Mouse (Mus musculus): ENCODE measurements at regions not wholly inside any gene's neighbourhood (a gene's known extent, or its start where the extent isn't known, plus 50 kb on each side); places are given as distances from the start of the nearest gene placed in this dataset.

DNA sequence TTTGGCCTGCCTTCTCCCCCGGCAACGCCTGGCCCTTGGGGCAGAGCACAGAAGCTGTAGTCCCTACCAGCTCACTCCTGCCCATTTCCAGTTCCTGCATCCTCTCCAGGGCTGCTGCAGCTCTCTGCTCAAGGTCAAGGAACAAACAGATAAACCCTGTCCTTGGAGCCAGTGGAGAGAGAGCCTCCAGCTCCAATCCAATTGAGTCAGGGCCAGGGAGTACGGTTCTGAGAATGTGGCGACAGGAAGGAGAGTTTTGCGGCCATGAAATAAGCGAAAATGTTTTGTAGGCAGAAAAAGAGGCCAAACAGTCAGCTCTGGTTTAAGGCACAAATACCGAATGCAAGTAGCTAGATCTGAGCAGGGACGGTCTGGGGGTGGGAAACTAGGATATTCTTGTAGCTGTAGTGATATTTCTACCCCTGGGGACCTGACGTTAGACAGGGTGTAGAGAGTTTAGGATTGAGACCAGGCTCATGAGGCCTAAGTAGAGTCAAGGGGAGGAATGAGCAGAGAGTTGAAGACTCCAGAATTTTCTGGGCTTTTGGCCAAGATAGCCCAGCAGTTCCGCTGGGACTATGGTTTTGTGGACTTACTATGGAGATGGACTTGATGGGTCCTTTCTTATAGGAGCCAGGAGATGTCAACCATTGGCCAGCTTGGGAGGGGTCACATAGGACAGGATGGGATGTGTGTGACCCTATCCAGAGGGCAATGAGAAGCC is 90.5 kb downstream of the Cstad start:
- H3K27me3 ChIP-seq (ENCODE audit: control insufficient read depth), result peaks cover 9% of the 10 kb centered on the region
- peaks cover 1% of the 10 kb centered on the region; the same call in 1 of the 2 replicates for H3K9me3 ChIP-seq (ENCODE audit: control insufficient read depth, low read length)
- H3K4me1 ChIP-seq (ENCODE audit: control insufficient read depth), result peaks cover 3% of the 10 kb centered on the region
- no peak for TF ChIP-seq GATA1 (IDR thresholded peaks at IDR 0.05; ENCODE audit: low read length)
- TF ChIP-seq TAL1 (IDR thresholded peaks at IDR 0.05; ENCODE audit: low read length), result no peak
- no peak overlapping the region for H3K4me3 ChIP-seq (replicated peaks)
- no peaks in the 10 kb centered on the region for H3K36me3 ChIP-seq (ENCODE audit: control insufficient read depth)

DNA sequence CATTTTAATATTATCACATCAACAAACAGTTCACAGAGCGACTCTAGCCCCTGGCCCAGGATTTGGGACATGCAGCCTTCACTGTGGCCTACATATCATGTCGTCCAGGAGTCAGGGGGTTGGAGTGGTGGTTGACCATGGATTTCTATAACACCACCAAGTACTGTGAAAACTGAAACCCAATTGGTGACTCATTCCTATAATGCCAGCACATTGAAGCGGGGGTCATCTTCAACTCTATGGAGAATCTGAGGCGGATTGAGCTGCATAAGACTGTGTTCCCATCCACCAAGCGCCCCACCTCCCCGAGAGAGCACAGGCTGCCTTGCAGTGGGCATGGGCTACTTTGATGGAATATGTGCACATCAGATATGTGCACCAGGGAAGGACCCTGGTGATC is 89.6 kb downstream of the Cstad start:
- no peak for TF ChIP-seq GATA1 (IDR thresholded peaks at IDR 0.05; ENCODE audit: low read length)
- Histone ChIP-seq H3K36me3 (ENCODE audit: control insufficient read depth) (no peaks in the 10 kb centered on the region), H3K4me3 (replicated peaks) (no peak overlapping the region), H3K27me3 (ENCODE audit: control insufficient read depth) (peaks cover 9% of the 10 kb centered on the region), H3K9me3 (ENCODE audit: control insufficient read depth, low read length) (peaks cover 9% of the 10 kb centered on the region), H3K4me1 (ENCODE audit: control insufficient read depth) (no peaks in the 10 kb centered on the region)

DNA sequence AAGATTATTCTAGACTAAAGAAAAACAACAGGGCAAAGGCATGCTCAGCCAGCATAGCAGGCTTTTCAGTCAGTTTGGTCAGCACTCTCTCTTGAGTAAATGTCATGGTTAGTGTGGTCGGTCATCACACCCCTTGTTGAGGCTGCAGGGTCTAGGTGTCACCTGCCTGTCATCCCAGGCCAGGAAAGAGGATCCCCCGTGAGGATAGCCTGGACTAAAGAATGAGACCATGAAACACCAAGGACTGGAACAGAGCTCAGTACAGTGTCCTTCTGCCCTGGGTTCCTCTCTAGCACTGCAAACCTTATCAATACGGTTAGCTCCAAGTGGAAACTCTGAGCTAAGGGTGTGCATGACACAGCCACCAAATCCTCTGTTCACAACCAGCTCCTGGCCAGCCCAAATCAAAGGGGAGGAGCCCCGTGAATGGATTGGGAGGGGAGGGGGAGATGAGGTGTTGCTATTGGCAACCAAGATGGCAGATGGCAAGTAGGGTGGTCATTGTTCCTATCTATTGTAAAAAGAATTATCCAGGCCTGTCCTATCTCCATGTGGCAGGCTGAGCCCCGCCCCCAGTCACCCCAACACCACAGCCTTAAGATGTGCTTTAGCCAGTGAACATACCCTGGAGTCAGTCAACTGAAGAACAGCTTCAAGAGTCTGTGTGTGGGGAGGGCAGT is 87.4 kb downstream of the Cstad start:
- no peaks in the 10 kb centered on the region; the same call in 1 of the 2 replicates for H3K4me1 ChIP-seq (ENCODE audit: control insufficient read depth)
- H3K9me3 ChIP-seq (ENCODE audit: control insufficient read depth, low read length), result peaks cover 9% of the 10 kb centered on the region
- H3K4me3 ChIP-seq (replicated peaks), result no peak overlapping the region
- peaks cover 18% of the 10 kb centered on the region for H3K27me3 ChIP-seq (ENCODE audit: control insufficient read depth)
- TF ChIP-seq GATA1 (IDR thresholded peaks at IDR 0.05; ENCODE audit: low read length), result no peak
- no peak for TF ChIP-seq TAL1 (IDR thresholded peaks at IDR 0.05; ENCODE audit: low read length)
- no peaks in the 10 kb centered on the region for H3K36me3 ChIP-seq (ENCODE audit: control insufficient read depth)

DNA sequence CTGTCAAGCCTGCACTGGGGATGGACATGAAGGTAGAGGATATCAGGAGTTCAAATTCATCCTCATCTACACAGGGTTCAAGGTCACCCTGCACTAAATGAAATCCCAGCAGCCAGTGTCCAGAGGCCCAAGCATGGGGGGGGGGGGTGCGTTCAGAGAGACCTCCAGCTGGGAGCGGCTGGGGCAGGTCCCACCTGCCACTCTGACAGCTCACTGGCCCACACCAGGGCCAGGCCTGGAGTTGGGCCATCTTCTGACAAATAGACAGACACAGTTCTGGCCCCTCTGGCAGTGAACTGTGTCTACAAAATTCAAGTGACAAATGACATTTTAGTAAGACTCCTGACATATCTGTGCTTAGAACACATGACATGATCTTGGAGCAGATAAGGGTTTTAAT is 86.8 kb downstream of the Cstad start:
- Histone ChIP-seq H3K9me3 (ENCODE audit: control insufficient read depth, low read length) (peaks cover 9% of the 10 kb centered on the region), H3K27me3 (ENCODE audit: control insufficient read depth) (peaks cover 19% of the 10 kb centered on the region), H3K36me3 (ENCODE audit: control insufficient read depth) (no peaks in the 10 kb centered on the region), H3K4me1 (ENCODE audit: control insufficient read depth) (peaks cover 2% of the 10 kb centered on the region), H3K4me3 (replicated peaks) (no peak overlapping the region)
- TF ChIP-seq GATA1 (IDR thresholded peaks at IDR 0.05; ENCODE audit: low read length), result no peak
- TF ChIP-seq TAL1 (IDR thresholded peaks at IDR 0.05; ENCODE audit: low read length), result no peak

DNA sequence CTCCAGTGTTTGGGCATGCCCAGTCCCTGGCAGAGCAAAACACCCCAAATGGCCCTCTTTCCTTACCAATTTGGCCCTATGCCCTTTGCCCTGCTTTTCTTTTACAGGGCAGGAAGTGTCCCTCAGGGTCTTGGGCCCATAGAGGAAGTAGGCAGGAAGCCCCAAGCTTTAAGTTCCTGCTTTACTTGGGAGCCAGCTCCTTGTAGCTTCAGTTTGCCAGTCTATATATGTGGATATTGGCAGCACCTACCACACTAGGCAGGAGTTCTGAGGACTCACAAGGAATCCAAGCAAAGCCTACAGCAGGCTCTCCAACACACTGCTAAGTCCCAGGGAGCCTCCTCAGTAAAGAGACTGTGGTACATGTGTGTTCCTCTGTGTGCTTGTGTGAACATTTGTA is 84.2 kb downstream of the Cstad start:
- peaks cover 9% of the 10 kb centered on the region for H3K9me3 ChIP-seq (ENCODE audit: control insufficient read depth, low read length)
- no peak overlapping the region for H3K4me3 ChIP-seq (replicated peaks)
- no peaks in the 10 kb centered on the region for H3K36me3 ChIP-seq (ENCODE audit: control insufficient read depth)
- peaks cover 29% of the 10 kb centered on the region for H3K27me3 ChIP-seq (ENCODE audit: control insufficient read depth)
- no peak for TF ChIP-seq GATA1 (IDR thresholded peaks at IDR 0.05; ENCODE audit: low read length)
- TF ChIP-seq TAL1 (IDR thresholded peaks at IDR 0.05; ENCODE audit: low read length), result no peak
- H3K4me1 ChIP-seq (ENCODE audit: control insufficient read depth), result peaks cover 3% of the 10 kb centered on the region

DNA sequence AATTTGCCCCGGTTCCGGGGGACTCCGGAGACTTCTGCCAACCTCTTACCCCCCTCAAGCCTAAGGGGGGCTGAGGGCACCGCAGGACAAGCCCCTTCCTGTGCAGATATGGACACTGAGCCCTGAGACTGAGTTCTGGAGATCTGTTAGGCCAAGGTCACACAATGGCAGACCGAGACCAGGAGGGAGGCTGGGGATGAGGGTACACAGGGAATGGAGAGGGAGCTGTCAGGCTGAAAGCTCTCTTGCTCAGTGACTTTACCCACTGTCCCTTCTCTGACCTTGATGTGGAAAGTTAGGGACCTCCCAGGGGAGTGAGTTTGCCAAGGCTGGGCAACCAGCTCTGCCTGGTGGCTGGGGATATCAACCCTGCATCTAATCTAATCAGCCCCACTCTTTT is 82.7 kb downstream of the Cstad start:
- Histone ChIP-seq H3K4me3 (replicated peaks) (no peak overlapping the region), H3K4me1 (ENCODE audit: control insufficient read depth) (peaks cover 3% of the 10 kb centered on the region)

DNA sequence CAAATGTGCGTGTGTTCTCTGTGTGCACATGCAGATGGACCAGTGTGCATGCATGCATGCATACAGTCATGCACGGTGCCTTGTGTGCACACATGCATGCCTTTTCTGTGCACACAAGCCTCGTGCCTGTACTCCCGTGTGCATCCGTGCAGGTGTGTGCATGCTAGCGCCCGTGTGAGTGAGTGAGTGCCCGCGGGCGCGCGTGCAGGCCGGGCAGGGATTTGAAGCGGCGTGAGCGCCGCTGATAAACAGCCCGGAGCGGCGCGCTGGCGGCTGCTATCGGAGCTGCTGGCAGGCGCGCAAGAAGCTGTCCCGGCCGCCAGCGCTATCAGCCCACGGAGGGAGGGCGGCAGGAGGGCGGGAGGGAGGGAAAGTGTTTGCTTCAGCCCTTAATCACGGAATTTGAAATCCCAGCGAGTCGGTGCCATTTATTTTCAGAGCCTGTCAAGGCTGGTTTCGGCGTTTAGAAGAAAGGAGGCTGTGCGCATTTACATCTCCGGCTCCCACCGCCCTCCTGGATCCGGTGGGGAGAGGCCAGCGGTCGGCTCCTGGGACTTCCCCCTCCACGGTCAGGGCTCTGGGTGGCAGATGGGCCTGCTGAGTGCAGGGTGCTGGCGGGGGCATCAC is 82.1 kb downstream of the Cstad start:
- Histone ChIP-seq H3K27me3 (ENCODE audit: control insufficient read depth) (peaks cover 31% of the 10 kb centered on the region), H3K4me1 (ENCODE audit: control insufficient read depth) (peaks cover 3% of the 10 kb centered on the region), H3K36me3 (ENCODE audit: control insufficient read depth) (no peaks in the 10 kb centered on the region), H3K9me3 (ENCODE audit: control insufficient read depth, low read length) (peaks cover 9% of the 10 kb centered on the region), H3K4me3 (replicated peaks) (no peak overlapping the region)
- TF ChIP-seq GATA1 (IDR thresholded peaks at IDR 0.05; ENCODE audit: low read length) (no peak), TAL1 (IDR thresholded peaks at IDR 0.05; ENCODE audit: low read length) (no peak)

More for the DNA sequence above, 82.7 kb downstream of the Cstad start:
- H3K36me3 ChIP-seq (ENCODE audit: control insufficient read depth), result no peaks in the 10 kb centered on the region
- H3K27me3 ChIP-seq (ENCODE audit: control insufficient read depth), result peaks cover 31% of the 10 kb centered on the region
- TF ChIP-seq TAL1 (IDR thresholded peaks at IDR 0.05; ENCODE audit: low read length), result no peak
- TF ChIP-seq GATA1 (IDR thresholded peaks at IDR 0.05; ENCODE audit: low read length), result no peak
- peaks cover 9% of the 10 kb centered on the region for H3K9me3 ChIP-seq (ENCODE audit: control insufficient read depth, low read length)

DNA sequence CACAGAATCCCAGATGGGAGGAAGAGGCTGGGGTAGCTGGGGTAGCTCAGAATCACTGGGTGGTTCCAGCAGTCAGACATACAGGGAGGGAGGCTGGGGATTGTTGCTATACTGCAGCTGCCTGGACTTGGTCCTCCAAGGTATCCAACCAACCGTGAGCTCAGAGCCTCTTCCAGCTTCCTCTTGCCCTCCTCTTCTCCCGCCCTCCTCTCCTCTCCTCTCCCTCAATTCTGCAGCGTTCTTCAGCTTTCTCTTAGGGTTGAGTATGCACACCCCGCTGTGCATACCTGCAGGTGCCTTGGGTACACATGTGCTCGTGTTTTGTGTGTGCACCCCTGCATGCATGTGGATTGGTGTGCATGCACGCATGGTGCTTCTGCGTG is 81.6 kb downstream of the Cstad start:
- Histone ChIP-seq H3K4me1 (ENCODE audit: control insufficient read depth) (peaks cover 3% of the 10 kb centered on the region), H3K4me3 (replicated peaks) (no peak overlapping the region), H3K36me3 (ENCODE audit: control insufficient read depth) (no peaks in the 10 kb centered on the region), H3K27me3 (ENCODE audit: control insufficient read depth) (peaks cover 31% of the 10 kb centered on the region), H3K9me3 (ENCODE audit: control insufficient read depth, low read length) (peaks cover 9% of the 10 kb centered on the region)
- TF ChIP-seq TAL1 (IDR thresholded peaks at IDR 0.05; ENCODE audit: low read length) (no peak), GATA1 (IDR thresholded peaks at IDR 0.05; ENCODE audit: low read length) (no peak)

DNA sequence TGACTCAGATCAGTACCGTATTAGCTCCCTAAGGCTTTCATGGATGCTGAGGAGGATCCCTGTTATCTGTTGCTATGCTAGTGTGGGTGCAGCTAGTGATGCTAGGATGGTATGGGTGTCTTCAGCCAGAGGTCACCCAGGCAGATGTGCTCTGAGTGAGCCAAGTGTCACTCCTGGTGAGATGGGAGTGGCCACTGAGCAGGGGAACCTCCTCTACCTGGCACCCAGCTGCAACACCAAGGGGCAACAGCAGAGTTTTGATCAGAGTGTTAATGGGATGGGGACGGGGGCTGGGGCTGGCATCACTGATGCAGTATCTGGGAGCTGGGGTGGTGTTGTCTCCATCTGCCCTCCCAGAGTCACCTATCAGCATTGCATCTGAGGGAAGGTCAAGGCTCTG is 81.0 kb downstream of the Cstad start:
- H3K36me3 ChIP-seq (ENCODE audit: control insufficient read depth), result no peaks in the 10 kb centered on the region
- H3K4me3 ChIP-seq (replicated peaks), result no peak overlapping the region
- peaks cover 3% of the 10 kb centered on the region for H3K4me1 ChIP-seq (ENCODE audit: control insufficient read depth)
- TF ChIP-seq GATA1 (IDR thresholded peaks at IDR 0.05; ENCODE audit: low read length), result no peak
- peaks cover 31% of the 10 kb centered on the region for H3K27me3 ChIP-seq (ENCODE audit: control insufficient read depth)
- H3K9me3 ChIP-seq (ENCODE audit: control insufficient read depth, low read length), result peaks cover 9% of the 10 kb centered on the region
